In the genomic region with DNA sequence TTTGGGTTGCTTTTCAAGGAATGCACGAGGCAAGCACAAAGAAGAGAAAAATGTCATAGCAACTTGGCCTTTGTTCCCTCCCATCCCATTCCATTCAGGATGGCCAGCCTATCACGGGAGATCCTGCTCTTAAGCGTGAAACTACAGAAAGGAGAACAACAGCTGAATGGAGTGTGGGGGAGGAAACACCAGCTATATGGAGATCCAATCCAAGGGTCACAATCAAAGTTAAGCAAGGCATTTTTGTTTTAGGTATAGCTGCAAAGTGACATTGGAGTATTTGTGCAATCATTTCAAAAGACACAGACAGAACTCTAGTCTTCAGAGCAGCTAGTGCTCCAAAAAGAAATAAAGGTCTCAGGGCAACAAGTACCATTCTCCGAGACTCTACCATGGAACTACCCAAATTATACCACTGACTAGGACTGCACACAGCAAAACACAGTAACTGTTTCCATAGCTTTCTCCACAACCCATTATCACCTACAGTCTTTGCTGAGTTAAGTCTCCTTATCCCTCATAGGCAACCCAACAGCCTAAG, we compare ENCODE assay signal across 8 mouse cellular contexts. TPM values are rescaled to one million over a fixed set of nuclear protein-coding genes. Genes with fewer than 3 reads are reported as not detected.
A peak's percentile ranks its signal among the peaks of the same experiment; 100 is the strongest.
DNase-seq lines count a peak whose midpoint lies in the region; ATAC-seq and TF ChIP-seq lines count a peak whose summit lies in the region.

No protein-coding gene starts in this region.

- 16% methylated on average over 4 of the region's 4 CpGs for WGBS in heart, embryonic 12.5 days
- 3% methylated on average over 4 of the region's 4 CpGs for WGBS in hindbrain, embryonic 14.5 days
- WGBS in midbrain, embryonic 11.5 days = 3% methylated on average over 4 of the region's 4 CpGs

- no peak for DNase-seq in heart, postnatal 14 days
- no peak for DNase-seq in hindbrain, embryonic 14.5 days (ENCODE audit: low spot score)
- DNase-seq in midbrain, embryonic 11.5 days (ENCODE audit: low spot score, missing footprints) = peak; percentile 90
- no peak for DNase-seq in urinary bladder, postnatal 25 days (ENCODE audit: low spot score)
- no peak for DNase-seq in urinary bladder, adult 18-20 months (ENCODE audit: low spot score in 2 of 2)
- DNase-seq in thymus, postnatal 25 days = no peak

- H3K9ac ChIP-seq in heart, embryonic 12.5 days = peak overlapping the region; percentile 100
- peak overlapping the region; percentile 99 for H3K9ac ChIP-seq in hindbrain, embryonic 14.5 days
- H3K9ac ChIP-seq in midbrain, embryonic 11.5 days (ENCODE audit: low read length) = peak overlapping the region; percentile 99

- no peaks in the 10 kb centered on the region for H3K9me3 ChIP-seq in heart, embryonic 12.5 days (replicated peaks)
- H3K9me3 ChIP-seq in hindbrain, embryonic 14.5 days (ENCODE audit: control insufficient read depth, low read length) = no peaks in the 10 kb centered on the region
- H3K9me3 ChIP-seq in midbrain, embryonic 11.5 days (ENCODE audit: control insufficient read depth, low read length) = no peaks in the 10 kb centered on the region

- peak overlapping the region; percentile 87 for H3K4me2 ChIP-seq in heart, embryonic 12.5 days
- peak overlapping the region; percentile 65 for H3K4me2 ChIP-seq in hindbrain, embryonic 14.5 days (replicated peaks)
- peak overlapping the region; percentile 80 for H3K4me2 ChIP-seq in midbrain, embryonic 11.5 days

- H3K4me1 ChIP-seq in heart, embryonic 12.5 days (replicated peaks) = peaks cover 61% of the 10 kb centered on the region
- H3K4me1 ChIP-seq in cortical plate, adult 2 months (ENCODE audit: control insufficient read depth, insufficient read depth, low read length) = peaks cover 16% of the 10 kb centered on the region
- peaks cover 36% of the 10 kb centered on the region for H3K4me1 ChIP-seq in hindbrain, embryonic 14.5 days (replicated peaks; ENCODE audit: control insufficient read depth, insufficient read depth, low read length)
- H3K4me1 ChIP-seq in midbrain, embryonic 11.5 days (ENCODE audit: control insufficient read depth, insufficient read depth, low read length) = peaks cover 35% of the 10 kb centered on the region

- ATAC-seq in heart, embryonic 12.5 days (ENCODE audit: insufficient number of reproducible peaks, low FRiP score) = no peak
- no peak for ATAC-seq in hindbrain, embryonic 14.5 days (ENCODE audit: low FRiP score)
- ATAC-seq in midbrain, embryonic 11.5 days (ENCODE audit: low FRiP score) = no peak

- peak overlapping the region; percentile 97; the same call in 1 of the 2 replicates for H3K27ac ChIP-seq in heart, embryonic 12.5 days (ENCODE audit: poor library complexity, severe bottlenecking)
- no peak overlapping the region for H3K27ac ChIP-seq in cortical plate, adult 2 months (ENCODE audit: insufficient read depth, low read length)
- peak overlapping the region; percentile 91; the same call in 1 of the 2 replicates for H3K27ac ChIP-seq in hindbrain, embryonic 14.5 days
- peak overlapping the region; percentile 93 for H3K27ac ChIP-seq in midbrain, embryonic 11.5 days (ENCODE audit: low read depth, low read length)

- H3K27me3 ChIP-seq in heart, embryonic 12.5 days (replicated peaks) = no peaks in the 10 kb centered on the region
- no peaks in the 10 kb centered on the region for H3K27me3 ChIP-seq in hindbrain, embryonic 14.5 days (ENCODE audit: control insufficient read depth, insufficient read depth, low read length)
- no peaks in the 10 kb centered on the region for H3K27me3 ChIP-seq in midbrain, embryonic 11.5 days (ENCODE audit: control insufficient read depth, insufficient read depth, low read length)

- H3K4me3 ChIP-seq in heart, embryonic 12.5 days = peak overlapping the region; percentile 100
- H3K4me3 ChIP-seq in cortical plate, adult 2 months (ENCODE audit: insufficient read depth, low read length) = peak overlapping the region; percentile 32
- peak overlapping the region; percentile 100 for H3K4me3 ChIP-seq in hindbrain, embryonic 14.5 days (replicated peaks; ENCODE audit: low read length)
- peak overlapping the region; percentile 100 for H3K4me3 ChIP-seq in midbrain, embryonic 11.5 days (ENCODE audit: low read depth, low read length)

- TF ChIP-seq POLR2A in cortical plate, adult 2 months (IDR thresholded peaks at IDR 0.05; ENCODE audit: extremely low read depth, insufficient read depth, low read length) = no peak

- intact Hi-C loops in heart, postnatal 14 days (cut with DNase I) = loop anchor here (2.0 to 5.0 kb wide), 2 partner anchors 61 to 62 kb away; a partner anchor contains a TSS

- TF ChIP-seq CTCF in cortical plate, adult 2 months (IDR thresholded peaks at IDR 0.05; ENCODE audit: extremely low read depth, insufficient read depth, low read length) = no peak

- peaks cover 7% of the 10 kb centered on the region; the same call in 1 of the 2 replicates for H3K36me3 ChIP-seq in heart, embryonic 12.5 days
- H3K36me3 ChIP-seq in hindbrain, embryonic 14.5 days (replicated peaks; ENCODE audit: control insufficient read depth, insufficient read depth) = 0 out of 2 replicates have a peak, but pooled peaks cover under 1% of the 10 kb centered on the region
- H3K36me3 ChIP-seq in midbrain, embryonic 11.5 days (ENCODE audit: control insufficient read depth, insufficient read depth, low read length) = no peaks in the 10 kb centered on the region

RNA-seq across cellular contexts. Expression of a gene that starts 1.9 kb away (rescaled TPM):
- polyA plus RNA-seq in heart, embryonic 12.5 days (2016; fragmentation: Nextera tagmentation; extraction: Ambion mirVana) = 62.4 and 64.8 TPM in 2 replicates
- 10 to 100 TPM; 75.3 to 80.8 TPM for total RNA-seq in heart, postnatal 14 days (2021)
- 99.7 and 106 TPM in 2 replicates for polyA plus RNA-seq in cortical plate, adult 2 months (2012; rRNA removed)
- polyA plus RNA-seq in hindbrain, embryonic 14.5 days (2014; fragmentation: Nextera tagmentation; extraction: Ambion mirVana) = 45.3 and 49.9 TPM in 2 replicates
- polyA plus RNA-seq in midbrain, embryonic 11.5 days (2014; fragmentation: Nextera tagmentation; extraction: Ambion mirVana) = 61.9 and 72.0 TPM in 2 replicates

RNA-seq across cellular contexts. Expression of a gene that starts 22.6 kb away (rescaled TPM):
- 77.3 and 79.9 TPM in 2 replicates for polyA plus RNA-seq in heart, embryonic 12.5 days (2016; fragmentation: Nextera tagmentation; extraction: Ambion mirVana)
- total RNA-seq in heart, postnatal 14 days (2021) = 10 to 100 TPM; 75.5 to 76.9 TPM
- polyA plus RNA-seq in cortical plate, adult 2 months (2012; rRNA removed) = 76.9 and 93.5 TPM in 2 replicates
- 41.6 and 44.1 TPM in 2 replicates for polyA plus RNA-seq in hindbrain, embryonic 14.5 days (2014; fragmentation: Nextera tagmentation; extraction: Ambion mirVana)
- polyA plus RNA-seq in midbrain, embryonic 11.5 days (2014; fragmentation: Nextera tagmentation; extraction: Ambion mirVana) = 35.9 TPM in 2 replicates

Comparison
In these comparisons a context has a peak if more than half of its experiments do, and no peak if none do; other contexts are left out.
1. H3K4me3 ChIP-seq: peak in every context shown above with its lines; median percentile 100 in heart, embryonic 12.5 days; 100 in hindbrain, embryonic 14.5 days; 100 in midbrain, embryonic 11.5 days; 32 in cortical plate, adult 2 months.